Mouse (Mus musculus) heart, embryonic 13.5 days (tissue): ENCODE data around the gene Dclre1a. TPM values are rescaled to one million over a fixed set of nuclear protein-coding genes. Genes with fewer than 3 reads are reported as not detected.
"Not testable (repeated sequence)": the region's sequence is repeated elsewhere in the genome, so short reads cannot be mapped to it uniquely, and the experiment has no call there.

Experiments used
- ATAC-seq: fragments of 200-750 bp; cut with Nextera tagmentation; 2 replicates; pipeline ENCODE4 v1.8.0; 2017; ENCODE audit warnings: moderate TSS enrichment; ENCODE audit not compliant: insufficient number of reproducible peaks, low FRiP score, low TSS enrichment; ENCODE audit errors: extremely low read depth
- H3K27ac ChIP-seq: fragments of 300-500 bp; sonication (generic); replicated peaks from 2 replicates; pipeline ENCODE4 v1.5.1; 2015; ENCODE audit warnings: moderate library complexity, mild to moderate bottlenecking, inconsistent platforms
- H3K27me3 ChIP-seq: fragments of 300-500 bp; sonication (generic); replicated peaks from 2 replicates; pipeline ENCODE4 v1.6.1; 2015; ENCODE audit warnings: mild to moderate bottlenecking, inconsistent platforms
- H3K36me3 ChIP-seq: fragments of 300-500 bp; sonication (generic); 2 replicates; pipeline ENCODE4 v1.6.1; 2015; ENCODE audit warnings: mild to moderate bottlenecking, inconsistent platforms
- H3K4me1 ChIP-seq: fragments of 300-500 bp; sonication (generic); 2 replicates; pipeline ENCODE4 v1.6.1; 2015; ENCODE audit warnings: inconsistent platforms
- H3K4me2 ChIP-seq: fragments of 300-500 bp; sonication (generic); 2 replicates; pipeline ENCODE4 v1.6.1; 2015; ENCODE audit warnings: inconsistent platforms, mild to moderate bottlenecking, moderate library complexity
- H3K4me3 ChIP-seq: fragments of 300-500 bp; sonication (generic); 2 replicates; pipeline ENCODE4 v1.5.1; 2015; ENCODE audit warnings: moderate library complexity, mild to moderate bottlenecking, inconsistent platforms
- H3K9ac ChIP-seq: fragments of 300-500 bp; sonication (generic); 2 replicates; pipeline ENCODE4 v1.6.1; 2015; ENCODE audit warnings: inconsistent platforms, mild to moderate bottlenecking, moderate library complexity
- H3K9me3 ChIP-seq: fragments of 300-500 bp; sonication (generic); 2 replicates; pipeline ENCODE4 v1.6.1; 2016; ENCODE audit warnings: inconsistent platforms
- WGBS: fragments of 180-500 bp; shearing (Covaris S2); methylation state at CpG from one replicate; pipeline ENCODE4 v1.1.7; 2015; ENCODE audit warnings: mixed read lengths; 5-methylcytosine and 5-hydroxymethylcytosine counted together
- polyA plus RNA-seq: library from polyadenylated mRNA; unstranded; fragments of >200 nt; fragmentation: Nextera tagmentation; extraction: Ambion mirVana; gene quantifications from 2 replicates; pipeline ENCODE4 v1.2.1, GENCODE M21; 2015

Gene Dclre1a
- polyA plus RNA-seq, 1 experiment from 2014 or later = 12.1 TPM

- H3K9ac ChIP-seq = peak within 1 kb of the TSS; percentile 95
- H3K36me3 ChIP-seq = peaks cover 40% of the 10 kb centered on the region
- under 1% methylated on average over 69 of the region's 69 CpGs for WGBS
- H3K4me3 ChIP-seq = peak within 1 kb of the TSS; percentile 81
- peak within 1 kb of the TSS; percentile 94 for H3K27ac ChIP-seq
- peak within 1 kb of the TSS; percentile 86 for H3K4me2 ChIP-seq
- H3K9me3 ChIP-seq = no peaks in the 10 kb centered on the region
- peak; percentile 84 for ATAC-seq
- peaks cover 27% of the 10 kb centered on the region for H3K4me1 ChIP-seq
- no peaks in the 10 kb centered on the region for H3K27me3 ChIP-seq
Measured at GRCm38 (mm10) chr19:56548230-56549032, 409 bp upstream of the Dclre1a start, which contains the start of gene Nhlrc2. Gene Nhlrc2 (plus strand): TSS chr19:56548261.

GRCm38 (mm10) chr19:56546031-56546430, 2.0 kb downstream of the Dclre1a start:
- peaks cover 27% of the 10 kb centered on the region for H3K4me1 ChIP-seq
- H3K9me3 ChIP-seq = no peaks in the 10 kb centered on the region
- no peak overlapping the region for H3K27ac ChIP-seq
- H3K4me2 ChIP-seq = no peak overlapping the region
- no peak overlapping the region for H3K9ac ChIP-seq
- peaks cover 41% of the 10 kb centered on the region for H3K36me3 ChIP-seq
- ATAC-seq = no peak
- no peak overlapping the region for H3K4me3 ChIP-seq
- no peaks in the 10 kb centered on the region for H3K27me3 ChIP-seq

GRCm38 (mm10) chr19:56544681-56545388, 3.2 kb downstream of the Dclre1a start:
- no peak for ATAC-seq
- no peak overlapping the region; the same call in 1 of the 2 replicates for H3K27ac ChIP-seq
- H3K4me2 ChIP-seq = no peak overlapping the region
- WGBS = 83% methylated on average over 13 of the region's 13 CpGs
- peaks cover 50% of the 10 kb centered on the region for H3K36me3 ChIP-seq
- no peaks in the 10 kb centered on the region for H3K9me3 ChIP-seq
- peaks cover 19% of the 10 kb centered on the region for H3K4me1 ChIP-seq
- no peaks in the 10 kb centered on the region for H3K27me3 ChIP-seq
- no peak overlapping the region for H3K4me3 ChIP-seq
- no peak overlapping the region for H3K9ac ChIP-seq

- Histone ChIP-seq H3K27me3 (no peaks in the 10 kb centered on the region), H3K27ac (no peak overlapping the region), H3K9me3 (no peaks in the 10 kb centered on the region), H3K4me2 (no peak overlapping the region), H3K4me1 (peaks cover 13% of the 10 kb centered on the region), H3K36me3 (peaks cover 61% of the 10 kb centered on the region), H3K9ac (no peak overlapping the region), H3K4me3 (no peak overlapping the region)
- 77% methylated on average over 12 of the region's 12 CpGs for WGBS
- no peak for ATAC-seq
Measured at GRCm38 (mm10) chr19:56543320-56543719, 4.7 kb downstream of the Dclre1a start.

GRCm38 (mm10) chr19:56535765-56536164, 12.3 kb downstream of the Dclre1a start:
- Histone ChIP-seq H3K4me2 (no peak overlapping the region), H3K4me3 (no peak overlapping the region), H3K9me3 (no peaks in the 10 kb centered on the region), H3K27ac (no peak overlapping the region), H3K9ac (no peak overlapping the region), H3K27me3 (no peaks in the 10 kb centered on the region), H3K36me3 (peaks cover 66% of the 10 kb centered on the region), H3K4me1 (peaks cover 15% of the 10 kb centered on the region)
- WGBS = 82% methylated on average over 9 of the region's 9 CpGs
- no peak for ATAC-seq

GRCm38 (mm10) chr19:56535064-56535463, 13.0 kb downstream of the Dclre1a start:
- WGBS = 79% methylated on average over 9 of the region's 9 CpGs
- no peak overlapping the region for H3K27ac ChIP-seq
- H3K4me2 ChIP-seq = no peak overlapping the region
- H3K36me3 ChIP-seq = peaks cover 59% of the 10 kb centered on the region
- no peaks in the 10 kb centered on the region for H3K9me3 ChIP-seq
- H3K9ac ChIP-seq = no peak overlapping the region
- no peaks in the 10 kb centered on the region for H3K27me3 ChIP-seq
- no peak overlapping the region for H3K4me3 ChIP-seq
- no peak for ATAC-seq
- H3K4me1 ChIP-seq = peaks cover 15% of the 10 kb centered on the region

GRCm38 (mm10) chr19:56534337-56534736, 13.7 kb downstream of the Dclre1a start:
- Histone ChIP-seq H3K4me3 (no peak overlapping the region), H3K9me3 (no peaks in the 10 kb centered on the region), H3K9ac (no peak overlapping the region), H3K27ac (no peak overlapping the region), H3K27me3 (no peaks in the 10 kb centered on the region), H3K36me3 (peaks cover 54% of the 10 kb centered on the region), H3K4me2 (no peak overlapping the region), H3K4me1 (peaks cover 15% of the 10 kb centered on the region)
- 87% methylated on average over 3 of the region's 3 CpGs for WGBS
- no peak for ATAC-seq

GRCm38 (mm10) chr19:56533291-56534071, 14.5 kb downstream of the Dclre1a start:
- Histone ChIP-seq H3K9me3 (no peaks in the 10 kb centered on the region), H3K4me3 (no peak overlapping the region), H3K27me3 (no peaks in the 10 kb centered on the region), H3K36me3 (peaks cover 48% of the 10 kb centered on the region), H3K9ac (peak overlapping the region; percentile 4; the same call in 1 of the 2 replicates), H3K4me1 (peaks cover 15% of the 10 kb centered on the region), H3K4me2 (no peak overlapping the region), H3K27ac (peak overlapping the region; percentile 37)
- 78% methylated on average over 14 of the region's 14 CpGs for WGBS
- ATAC-seq = no peak

- no peaks in the 10 kb centered on the region for H3K27me3 ChIP-seq
- H3K9me3 ChIP-seq = no peaks in the 10 kb centered on the region
- no peak overlapping the region for H3K4me3 ChIP-seq
- H3K4me2 ChIP-seq = no peak overlapping the region
- peaks cover 15% of the 10 kb centered on the region for H3K4me1 ChIP-seq
- peaks cover 28% of the 10 kb centered on the region for H3K36me3 ChIP-seq
- H3K9ac ChIP-seq = no peak overlapping the region
- ATAC-seq = no peak
- 84% methylated on average over 12 of the region's 12 CpGs for WGBS
- no peak overlapping the region for H3K27ac ChIP-seq
Measured at GRCm38 (mm10) chr19:56531251-56531650, 16.8 kb downstream of the Dclre1a start.

GRCm38 (mm10) chr19:56530529-56530928, 17.5 kb downstream of the Dclre1a start:
- not testable (repeated sequence) for H3K9ac ChIP-seq, ATAC-seq, H3K4me3 ChIP-seq, H3K27me3 ChIP-seq, H3K9me3 ChIP-seq, H3K27ac ChIP-seq, H3K4me2 ChIP-seq
- Histone ChIP-seq H3K4me1 (peaks cover 15% of the 10 kb centered on the region), H3K36me3 (peaks cover 20% of the 10 kb centered on the region)
- WGBS = no CpG with 5 or more reads among the region's 11 CpGs

- not testable (repeated sequence) for H3K9ac ChIP-seq, H3K36me3 ChIP-seq, H3K27me3 ChIP-seq, H3K27ac ChIP-seq, ATAC-seq, H3K4me2 ChIP-seq, H3K4me1 ChIP-seq, H3K9me3 ChIP-seq, H3K4me3 ChIP-seq
- no CpG with 5 or more reads among the region's 7 CpGs for WGBS
Measured at GRCm38 (mm10) chr19:56519408-56519807, 28.6 kb downstream of the Dclre1a start.
